Mouse (Mus musculus) neural tube, embryonic 13.5 days (tissue): Measurements from ENCODE around the gene Sprtn. TPM values are rescaled to one million over a fixed set of nuclear protein-coding genes. Genes with fewer than 3 reads are reported as not detected.

Source experiments
- ATAC-seq: fragments of 200-750 bp; cut with Nextera tagmentation; 2 replicates; pipeline ENCODE4 v1.8.0; 2017; ENCODE audit warnings: low read depth, mild to moderate bottlenecking, moderate TSS enrichment, moderate library complexity
- H3K27ac ChIP-seq: fragments of 300-500 bp; sonication (generic); replicated peaks from 2 replicates; pipeline ENCODE4 v1.5.1; 2015; ENCODE audit warnings: moderate library complexity, mild to moderate bottlenecking, inconsistent platforms
- H3K27me3 ChIP-seq: fragments of 300-500 bp; sonication (generic); 2 replicates; pipeline ENCODE4 v1.6.1; 2015; ENCODE audit warnings: mild to moderate bottlenecking, inconsistent platforms
- H3K36me3 ChIP-seq: fragments of 300-500 bp; sonication (generic); 2 replicates; pipeline ENCODE4 v1.6.1; 2015; ENCODE audit warnings: mild to moderate bottlenecking, inconsistent platforms
- H3K4me1 ChIP-seq: fragments of 300-500 bp; sonication (generic); replicated peaks from 2 replicates; pipeline ENCODE4 v1.6.1; 2015; ENCODE audit warnings: inconsistent platforms
- H3K4me2 ChIP-seq: fragments of 300-500 bp; sonication (generic); 2 replicates; pipeline ENCODE4 v1.6.1; 2015; ENCODE audit warnings: inconsistent platforms, mild to moderate bottlenecking, moderate library complexity
- H3K4me3 ChIP-seq: fragments of 300-500 bp; sonication (generic); 2 replicates; pipeline ENCODE4 v1.5.1; 2015; ENCODE audit warnings: mild to moderate bottlenecking, inconsistent platforms
- H3K9ac ChIP-seq: fragments of 300-500 bp; sonication (generic); 2 replicates; pipeline ENCODE4 v1.6.1; 2015; ENCODE audit warnings: moderate library complexity, mild to moderate bottlenecking, inconsistent platforms
- H3K9me3 ChIP-seq: fragments of 300-500 bp; sonication (generic); 2 replicates; pipeline ENCODE4 v1.6.1; 2016; ENCODE audit warnings: inconsistent platforms
- WGBS: fragments of 180-500 bp; shearing (Covaris S2); methylation state at CpG from one replicate; pipeline ENCODE4 v1.1.7; 2015; 5-methylcytosine and 5-hydroxymethylcytosine counted together
- polyA plus RNA-seq: library from polyadenylated mRNA; unstranded; fragments of >200 nt; fragmentation: Nextera tagmentation; extraction: Ambion mirVana; gene quantifications from 2 replicates; pipeline ENCODE4 v1.2.1, GENCODE M21; 2015

Sprtn gene
- polyA plus RNA-seq: 8.5 and 11.4 TPM in 2 replicates

DNA sequence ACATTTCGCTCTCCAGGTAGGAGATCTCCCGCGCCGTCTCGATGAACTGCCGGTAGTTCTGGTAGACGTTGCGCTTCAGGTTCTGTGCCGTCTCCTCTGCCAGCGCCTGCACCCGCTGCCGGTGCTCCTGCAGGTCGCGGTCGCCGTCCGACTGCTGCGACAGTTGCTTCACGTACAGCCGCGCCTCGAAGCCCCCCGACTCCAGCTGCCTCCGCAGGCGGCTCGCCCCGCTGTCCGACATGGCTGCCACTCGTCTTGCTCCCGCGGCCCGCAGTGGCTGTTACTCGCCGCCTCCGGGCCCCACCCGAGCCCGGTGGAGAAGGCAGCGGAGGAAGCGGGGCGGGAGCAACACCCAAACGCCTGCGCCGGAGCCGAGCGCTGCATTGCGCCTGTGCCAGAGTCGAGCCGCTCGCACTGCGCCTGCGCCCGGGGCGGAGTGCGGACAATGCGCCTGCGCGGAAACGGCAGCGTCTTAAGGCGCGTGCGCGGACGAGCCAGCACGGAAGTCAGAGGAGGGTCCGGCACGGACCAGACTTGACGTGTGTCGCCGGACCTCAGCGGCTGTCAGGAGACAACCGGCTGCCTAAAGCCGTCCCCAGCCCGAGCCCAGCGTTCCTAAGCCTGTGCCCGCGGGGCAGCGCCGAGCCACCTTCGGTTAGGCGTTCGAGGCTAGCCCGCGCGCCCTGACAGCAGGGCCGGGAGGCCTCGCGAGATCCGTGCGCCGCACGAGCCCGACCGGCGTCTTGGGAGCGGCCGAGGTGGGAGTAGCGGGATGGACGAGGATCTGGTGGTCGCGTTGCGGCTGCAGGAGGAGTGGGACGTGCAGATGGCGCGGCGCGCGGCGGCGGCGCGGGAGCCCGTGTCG lies at the start of gene Sprtn, which contains the start of gene Exoc8:
TSS of gene Sprtn (plus strand) at position 501 of the 865 bp plus-strand sequence.
TSS of gene Exoc8 (minus strand) at position 320 of the 865 bp plus-strand sequence.
- peak; percentile 90 for ATAC-seq
- H3K36me3 ChIP-seq: peaks cover 62% of the 10 kb centered on the region

DNA sequence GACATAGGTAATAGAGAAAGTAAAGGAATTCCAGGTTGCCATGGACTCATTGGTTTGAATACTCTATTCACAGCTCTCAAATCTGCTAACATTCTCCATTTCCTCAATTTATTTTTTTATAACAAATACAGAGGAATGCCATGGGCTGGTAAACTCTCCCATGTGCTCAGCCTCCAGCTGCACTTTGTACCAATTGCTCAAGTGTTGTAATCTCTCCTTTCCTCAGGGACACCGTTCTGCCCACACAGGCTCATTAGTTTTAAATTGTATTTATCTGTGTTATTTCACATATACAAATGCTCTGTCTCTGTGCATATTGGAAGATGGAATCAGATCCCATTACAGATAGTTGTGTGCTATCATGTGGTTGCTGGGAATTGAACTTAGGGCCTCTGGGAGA lies 44.2 kb upstream of the Sprtn start:
- H3K9ac ChIP-seq: no peak overlapping the region
- no peaks in the 10 kb centered on the region for H3K27me3 ChIP-seq
- H3K9me3 ChIP-seq: peaks cover 20% of the 10 kb centered on the region
- H3K27ac ChIP-seq: no peak overlapping the region
- no peak for ATAC-seq
- peaks cover 61% of the 10 kb centered on the region for H3K36me3 ChIP-seq
- H3K4me3 ChIP-seq: no peak overlapping the region
- no peaks in the 10 kb centered on the region for H3K4me1 ChIP-seq
- no peak overlapping the region for H3K4me2 ChIP-seq
- 91% methylated on average over 1 of the region's 1 CpGs for WGBS

More for the DNA sequence above, at the start of gene Sprtn, which contains the start of gene Exoc8:
- no peaks in the 10 kb centered on the region for H3K9me3 ChIP-seq
- peaks cover 47% of the 10 kb centered on the region for H3K4me1 ChIP-seq
- peak within 1 kb of the TSS; percentile 99 for H3K4me2 ChIP-seq
- peak within 1 kb of the TSS; percentile 98 for H3K4me3 ChIP-seq
- WGBS: under 1% methylated on average over 114 of the region's 114 CpGs
- peak within 1 kb of the TSS; percentile 86 for H3K27ac ChIP-seq
- peak within 1 kb of the TSS; percentile 89 for H3K9ac ChIP-seq
- no peaks in the 10 kb centered on the region for H3K27me3 ChIP-seq

DNA sequence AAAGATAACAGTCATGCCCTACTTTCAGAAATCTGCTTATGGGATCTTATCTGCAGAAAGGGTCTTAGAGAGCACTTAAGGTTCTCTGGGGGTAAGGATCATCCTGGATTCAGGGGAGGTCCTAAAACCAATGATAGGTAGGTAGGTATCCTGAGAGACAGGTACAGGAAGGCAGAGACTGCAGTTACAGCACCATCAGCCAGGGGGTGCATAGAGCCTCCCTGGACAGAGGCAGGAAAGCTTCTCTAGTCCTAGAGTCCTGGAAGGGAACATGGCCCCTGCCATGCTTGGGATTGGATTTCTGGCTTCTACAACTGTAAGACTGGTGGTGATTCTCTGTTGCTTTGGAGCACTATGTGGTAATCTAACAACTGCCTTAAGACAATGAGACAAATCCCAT lies 38.2 kb upstream of the Sprtn start:
- H3K9ac ChIP-seq: no peak overlapping the region
- H3K9me3 ChIP-seq: peaks cover 5% of the 10 kb centered on the region
- ATAC-seq: no peak
- no peak overlapping the region for H3K4me2 ChIP-seq
- H3K27me3 ChIP-seq: no peaks in the 10 kb centered on the region
- H3K4me3 ChIP-seq: no peak overlapping the region
- H3K4me1 ChIP-seq: peaks cover 20% of the 10 kb centered on the region
- no peak overlapping the region for H3K27ac ChIP-seq
- peaks cover 63% of the 10 kb centered on the region for H3K36me3 ChIP-seq

DNA sequence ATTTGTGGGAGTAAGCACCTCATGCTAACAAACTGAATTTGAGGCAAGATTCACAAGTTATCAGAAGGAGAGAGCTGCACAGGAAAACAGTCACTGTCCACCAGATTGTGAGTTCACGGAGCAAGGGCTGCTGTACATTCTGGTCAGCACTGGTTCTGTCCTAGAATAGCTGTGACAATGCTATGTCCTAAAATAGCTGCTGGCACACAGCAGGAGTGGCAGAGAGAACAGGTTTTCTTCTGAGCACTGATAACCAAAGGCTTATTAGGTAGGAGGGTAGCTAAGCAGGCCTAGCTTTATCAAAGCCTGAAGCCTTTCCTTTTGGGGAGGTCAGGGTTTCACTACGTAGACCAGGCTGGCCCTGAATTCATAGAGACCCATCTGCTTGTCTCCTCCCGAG lies 37.5 kb upstream of the Sprtn start:
- Histone ChIP-seq H3K9me3 (peaks cover 5% of the 10 kb centered on the region; the same call in 1 of the 2 replicates), H3K27ac (no peak overlapping the region), H3K4me2 (no peak overlapping the region), H3K4me1 (peaks cover 27% of the 10 kb centered on the region), H3K9ac (no peak overlapping the region), H3K27me3 (no peaks in the 10 kb centered on the region), H3K36me3 (peaks cover 56% of the 10 kb centered on the region), H3K4me3 (no peak overlapping the region)
- ATAC-seq: no peak
- WGBS: 95% methylated on average over 3 of the region's 3 CpGs

DNA sequence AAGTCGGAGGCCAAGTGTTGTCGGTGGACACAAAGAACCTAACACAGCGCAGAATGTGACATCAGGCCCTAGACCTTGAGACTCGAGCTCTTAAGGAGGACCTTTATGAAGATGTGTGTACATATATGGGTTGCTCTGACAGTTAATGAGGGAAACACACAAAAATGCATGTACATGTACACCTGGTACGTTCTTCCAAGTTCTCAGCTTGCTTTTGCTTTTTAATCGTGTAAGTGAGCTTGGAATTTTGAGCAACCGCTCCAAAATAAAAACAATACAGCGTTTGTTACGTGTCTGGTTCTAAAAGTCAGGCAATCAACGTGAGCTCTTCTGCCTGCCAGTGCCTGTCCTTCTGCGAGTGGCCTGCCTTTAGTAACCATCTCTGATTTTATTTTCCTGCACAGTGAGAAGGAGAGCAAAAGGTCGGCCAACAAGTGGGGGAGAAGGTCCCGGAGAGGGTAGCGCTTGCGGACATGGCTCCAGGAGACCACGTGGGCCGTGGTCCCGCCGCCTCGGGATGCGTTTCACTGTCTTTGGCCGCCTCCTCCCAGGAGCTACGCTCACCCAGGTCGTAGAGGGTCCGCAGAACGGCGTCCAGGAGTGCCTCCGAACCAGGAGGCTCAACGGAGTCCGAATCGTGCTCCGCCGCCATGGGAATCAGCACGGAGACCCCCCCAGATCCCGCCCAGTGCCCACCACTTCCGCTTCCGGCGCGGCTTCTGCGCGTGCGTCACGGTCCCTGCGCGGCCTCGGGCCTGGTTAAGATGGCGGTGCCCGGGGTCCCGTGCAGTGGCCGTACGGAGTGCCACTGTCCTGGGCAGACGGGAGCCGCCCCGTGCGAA lies 35.1 kb upstream of the Sprtn start, which contains the start of the genes Gnpat and 2810004N23Rik:
TSS of gene Gnpat (plus strand) at position 713 of the 842 bp plus-strand sequence.
TSS of gene 2810004N23Rik (minus strand) at position 800 of the 842 bp plus-strand sequence.
- peak within 1 kb of the TSS; percentile 86 for H3K4me2 ChIP-seq
- peak within 1 kb of the TSS; percentile 93 for H3K9ac ChIP-seq
- peaks cover 33% of the 10 kb centered on the region for H3K36me3 ChIP-seq
- peak; percentile 98 for ATAC-seq
- peaks cover 30% of the 10 kb centered on the region for H3K4me1 ChIP-seq
- no peaks in the 10 kb centered on the region for H3K9me3 ChIP-seq
- H3K27me3 ChIP-seq: no peaks in the 10 kb centered on the region
- peak within 1 kb of the TSS; percentile 75 for H3K4me3 ChIP-seq
- WGBS: 2% methylated on average over 55 of the region's 55 CpGs
- H3K27ac ChIP-seq: peak within 1 kb of the TSS; percentile 92

DNA sequence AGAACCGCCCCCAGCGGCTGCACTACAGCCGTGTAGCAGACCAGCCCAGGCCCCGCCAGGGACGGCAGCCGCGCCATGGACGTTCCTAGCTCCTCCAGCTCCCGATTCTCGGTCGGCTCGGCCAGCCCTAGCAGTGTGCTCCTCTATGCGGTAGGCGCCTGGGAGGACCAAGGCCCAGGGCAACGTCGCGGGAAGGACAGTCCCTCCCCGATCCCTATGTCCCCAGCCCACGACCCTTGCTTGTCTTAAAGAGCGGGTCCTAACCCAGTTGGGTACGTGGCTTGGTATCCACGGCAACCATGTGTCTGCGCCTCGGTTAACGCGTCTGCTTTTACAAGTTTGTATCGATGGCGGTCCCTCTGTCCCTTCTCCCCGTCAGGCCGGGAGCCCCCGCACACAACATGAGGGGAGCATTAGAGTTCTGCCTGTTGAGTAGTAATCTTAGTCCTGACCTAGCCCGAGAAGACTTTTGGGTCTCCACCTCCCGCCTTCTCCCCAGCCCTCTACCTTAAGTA lies 34.5 kb upstream of the Sprtn start:
- Histone ChIP-seq H3K27ac (peak overlapping the region; percentile 92), H3K4me1 (peaks cover 30% of the 10 kb centered on the region), H3K9ac (peak overlapping the region; percentile 93), H3K9me3 (no peaks in the 10 kb centered on the region), H3K27me3 (no peaks in the 10 kb centered on the region), H3K4me3 (peak overlapping the region; percentile 75), H3K4me2 (peak overlapping the region; percentile 86), H3K36me3 (peaks cover 26% of the 10 kb centered on the region)
- WGBS: under 1% methylated on average over 33 of the region's 33 CpGs
- peak; percentile 92 for ATAC-seq

DNA sequence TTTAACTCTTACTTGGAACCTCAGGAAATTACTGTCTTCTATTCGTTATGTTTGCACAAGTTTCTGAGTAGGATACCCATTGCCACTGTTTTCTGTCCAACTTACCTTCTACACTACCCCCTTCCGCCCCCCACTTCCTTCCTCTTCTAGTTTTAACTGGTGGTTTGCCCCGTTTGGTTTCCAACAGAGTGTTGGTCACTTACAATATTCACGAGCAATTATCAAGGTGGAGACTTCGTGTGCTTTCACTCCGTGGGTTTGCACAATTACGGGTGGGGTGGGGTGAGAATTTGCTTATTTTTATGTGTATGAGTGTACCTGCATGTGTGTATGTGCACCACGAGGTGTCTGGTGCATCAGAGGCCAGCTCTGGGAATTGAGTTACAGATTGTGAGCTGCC lies 34.0 kb upstream of the Sprtn start:
- Histone ChIP-seq H3K4me3 (peak overlapping the region; percentile 75), H3K4me1 (peaks cover 30% of the 10 kb centered on the region), H3K36me3 (peaks cover 21% of the 10 kb centered on the region), H3K27ac (peak overlapping the region; percentile 92; the same call in 1 of the 2 replicates), H3K9ac (peak overlapping the region; percentile 93), H3K4me2 (peak overlapping the region; percentile 86), H3K27me3 (no peaks in the 10 kb centered on the region), H3K9me3 (no peaks in the 10 kb centered on the region)
- WGBS: 23% methylated on average over 8 of the region's 8 CpGs
- ATAC-seq: no peak

DNA sequence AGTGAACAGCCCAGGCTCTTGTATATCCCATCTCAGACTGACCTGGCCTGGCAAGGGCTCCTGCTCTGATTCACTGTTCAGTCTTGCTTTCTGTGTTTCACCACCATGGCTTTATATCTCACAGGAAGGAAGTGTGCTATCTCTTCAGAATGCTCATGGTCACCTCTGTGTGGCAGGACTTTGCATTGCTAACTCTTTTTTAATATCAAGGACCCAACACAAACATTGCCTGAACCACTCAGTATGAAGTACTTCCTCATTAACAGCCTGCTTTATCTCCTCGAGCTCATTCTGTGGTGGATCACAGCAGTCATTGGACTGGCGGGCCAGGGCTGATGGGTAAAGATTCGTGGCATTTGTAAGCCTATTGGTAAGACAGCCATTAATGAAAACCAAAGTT lies 31.0 kb upstream of the Sprtn start:
- no peak overlapping the region for H3K9ac ChIP-seq
- peaks cover 28% of the 10 kb centered on the region for H3K4me1 ChIP-seq
- H3K9me3 ChIP-seq: no peaks in the 10 kb centered on the region
- H3K27ac ChIP-seq: no peak overlapping the region
- no peak for ATAC-seq
- H3K36me3 ChIP-seq: peaks cover 12% of the 10 kb centered on the region
- H3K27me3 ChIP-seq: no peaks in the 10 kb centered on the region
- WGBS: 86% methylated on average over 3 of the region's 3 CpGs
- H3K4me2 ChIP-seq: no peak overlapping the region
- H3K4me3 ChIP-seq: no peak overlapping the region

DNA sequence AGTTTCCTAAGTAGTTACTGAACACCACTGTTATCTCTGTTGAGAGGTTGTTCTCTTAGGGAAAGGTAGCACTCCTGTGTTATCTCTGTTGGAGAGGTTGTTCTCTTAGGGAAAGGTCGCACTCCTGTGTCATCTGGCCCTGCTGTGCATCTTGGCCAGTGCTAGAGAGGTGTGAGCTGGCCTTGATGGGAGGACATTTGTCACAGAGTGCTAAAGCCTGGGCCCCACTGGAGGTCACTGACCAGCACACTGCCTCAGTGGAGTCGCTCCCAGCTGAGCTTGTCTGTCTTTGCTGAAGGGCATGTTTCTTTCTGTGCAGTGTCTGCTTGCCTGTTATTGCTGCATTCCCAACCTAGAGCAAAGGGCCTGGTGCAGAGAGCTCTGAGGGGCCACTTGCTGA lies 30.6 kb upstream of the Sprtn start:
- H3K4me3 ChIP-seq: no peak overlapping the region
- WGBS: 85% methylated on average over 2 of the region's 2 CpGs
- H3K9ac ChIP-seq: no peak overlapping the region
- ATAC-seq: no peak
- H3K4me1 ChIP-seq: peaks cover 24% of the 10 kb centered on the region
- H3K4me2 ChIP-seq: no peak overlapping the region
- H3K9me3 ChIP-seq: no peaks in the 10 kb centered on the region
- peaks cover 16% of the 10 kb centered on the region for H3K36me3 ChIP-seq
- H3K27ac ChIP-seq: no peak overlapping the region
- no peaks in the 10 kb centered on the region for H3K27me3 ChIP-seq

DNA sequence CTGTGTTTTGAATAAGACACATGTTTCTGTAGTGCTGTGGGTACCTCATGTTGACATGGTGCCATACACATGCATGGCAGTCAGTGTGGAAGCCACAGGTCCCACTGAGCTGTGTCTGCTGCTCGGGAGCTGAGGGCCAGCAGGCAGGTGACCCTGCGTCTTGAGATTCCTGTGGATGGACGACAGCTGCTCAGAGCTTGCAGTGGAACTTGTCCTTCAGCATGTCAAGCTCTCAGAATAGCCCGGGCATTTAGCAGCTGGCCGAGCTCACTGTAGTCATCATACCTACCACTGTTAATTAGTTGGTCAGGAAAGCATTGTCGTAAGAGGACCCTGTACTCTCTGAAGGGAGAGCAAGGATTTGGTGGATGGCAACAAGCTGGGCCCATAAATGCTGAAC lies 28.0 kb upstream of the Sprtn start:
- Histone ChIP-seq H3K4me1 (peaks cover 8% of the 10 kb centered on the region), H3K9ac (no peak overlapping the region), H3K4me2 (no peak overlapping the region), H3K4me3 (no peak overlapping the region), H3K36me3 (peaks cover 42% of the 10 kb centered on the region), H3K27me3 (no peaks in the 10 kb centered on the region), H3K27ac (no peak overlapping the region), H3K9me3 (no peaks in the 10 kb centered on the region)
- ATAC-seq: no peak
- 75% methylated on average over 6 of the region's 6 CpGs for WGBS

DNA sequence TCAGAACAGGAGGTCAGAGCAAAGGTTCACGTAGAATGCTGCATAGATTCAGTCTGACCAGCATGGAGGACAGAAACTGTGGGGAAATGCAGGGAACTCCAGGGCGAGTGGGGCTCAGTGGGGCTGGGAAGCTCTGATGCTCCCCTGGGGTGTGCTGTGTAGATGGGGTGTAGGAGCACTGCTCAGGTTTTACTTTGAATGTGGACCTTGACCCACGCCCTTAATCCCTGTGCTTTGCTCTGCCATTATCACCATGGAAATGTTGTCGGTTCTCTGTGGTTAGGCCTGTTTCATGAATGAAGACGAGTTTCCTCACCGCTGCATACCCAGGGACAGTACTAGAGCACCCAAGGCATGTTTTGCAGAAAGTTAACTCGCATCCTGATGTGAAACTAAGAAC lies 26.2 kb upstream of the Sprtn start:
- WGBS: 94% methylated on average over 7 of the region's 7 CpGs
- H3K9ac ChIP-seq: no peak overlapping the region
- no peak overlapping the region for H3K4me3 ChIP-seq
- 0 out of 2 replicates have a peak, but pooled peaks cover 3% of the 10 kb centered on the region for H3K4me1 ChIP-seq
- peaks cover 59% of the 10 kb centered on the region for H3K36me3 ChIP-seq
- no peak for ATAC-seq
- no peaks in the 10 kb centered on the region for H3K27me3 ChIP-seq
- no peaks in the 10 kb centered on the region for H3K9me3 ChIP-seq
- no peak overlapping the region for H3K4me2 ChIP-seq
- no peak overlapping the region for H3K27ac ChIP-seq
